Mouse (Mus musculus): ENCODE data around the gene Slain2.

Slain2 gene

DNA sequence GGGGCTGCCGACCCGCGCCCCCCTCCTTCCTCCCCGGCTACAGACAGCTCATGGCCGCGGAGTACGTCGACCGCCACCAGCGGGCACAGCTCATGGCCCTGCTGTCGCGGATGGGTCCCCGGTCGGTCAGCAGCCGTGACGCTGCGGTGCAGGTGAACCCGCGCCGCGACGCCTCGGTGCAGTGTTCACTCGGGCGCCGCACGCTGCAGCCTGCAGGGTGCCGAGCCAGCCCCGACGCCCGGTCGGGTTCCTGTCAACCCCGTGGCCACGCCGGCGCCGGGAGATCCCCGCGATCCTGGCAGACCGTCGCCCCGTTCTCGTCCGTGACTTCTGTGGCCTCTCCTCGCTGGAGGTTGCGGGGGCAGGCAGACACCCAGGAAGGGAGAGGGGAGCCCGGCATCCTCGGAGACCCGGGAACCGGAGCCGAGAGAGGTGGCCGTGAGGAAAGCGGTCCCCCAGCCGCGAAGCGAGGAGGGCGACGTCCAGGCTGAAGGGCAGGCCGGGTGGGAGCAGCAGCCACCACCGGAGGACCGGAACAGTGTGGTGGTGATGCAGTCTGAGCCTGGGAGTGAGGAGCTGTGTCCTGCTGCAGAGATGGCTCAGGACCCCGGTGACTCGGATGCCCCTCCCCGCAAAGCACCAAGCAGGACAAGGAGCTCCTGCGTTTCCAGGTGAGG is 99.6 kb downstream of the Slain2 start:
- DNase-seq = peak in 1 of 2 experiments; percentile 9

DNA sequence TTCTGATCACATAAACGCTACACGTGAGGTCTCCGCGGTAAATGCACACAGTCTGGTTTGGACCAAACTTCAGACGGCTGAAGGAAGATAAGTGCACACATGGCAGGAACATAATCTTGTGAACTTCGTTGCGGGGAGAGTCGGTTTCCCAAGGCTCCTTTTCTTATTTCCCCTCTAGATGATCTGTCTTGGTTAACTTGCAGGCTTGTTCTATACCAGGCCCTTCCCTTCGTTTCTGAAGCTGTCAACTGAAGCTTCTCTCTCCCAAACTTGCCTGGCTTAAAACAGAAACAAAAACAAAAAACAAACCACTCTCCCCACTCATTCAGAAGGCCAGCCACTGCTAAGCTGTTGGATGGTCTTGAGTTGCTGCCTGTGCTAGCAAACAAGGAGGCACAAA is 100.6 kb downstream of the Slain2 start:
- DNase-seq = no peak

DNA sequence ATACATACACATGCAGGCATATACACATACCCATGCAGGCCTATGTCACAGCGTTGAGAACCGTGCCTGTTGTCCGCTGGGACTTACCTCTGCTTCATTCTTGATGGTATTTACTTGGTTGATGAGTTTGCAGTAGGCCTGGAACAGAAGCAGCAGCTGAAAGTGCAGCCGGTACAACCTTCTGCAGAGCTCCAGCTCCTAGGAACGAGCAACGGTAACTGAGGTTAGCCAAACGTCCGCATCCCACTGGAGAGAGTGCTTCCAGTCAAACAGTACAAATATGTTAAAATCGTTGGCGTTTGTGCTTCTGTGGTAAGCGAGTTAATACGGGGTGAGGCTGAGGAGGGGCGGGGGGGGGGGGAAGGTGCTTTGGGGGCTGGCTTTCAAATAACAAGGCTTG is 109.7 kb downstream of the Slain2 start:
- DNase-seq = no peak

Measured in cerebellum, postnatal 14 days (tissue).